Mouse (Mus musculus) embryonic facial prominence, embryonic 15.5 days (tissue): Measurements from ENCODE around the gene Layn. TPM values are rescaled to one million over a fixed set of nuclear protein-coding genes. Genes with fewer than 3 reads are reported as not detected.

ENCODE experiments used
- ATAC-seq: fragments of 200-750 bp; cut with Nextera tagmentation; 2 replicates; pipeline ENCODE4 v1.8.0; 2017; ENCODE audit warnings: low read depth, moderate TSS enrichment; ENCODE audit not compliant: insufficient number of reproducible peaks, low FRiP score, low TSS enrichment
- H3K27ac ChIP-seq: fragments of 300-500 bp; sonication (generic); replicated peaks from 2 replicates; pipeline ENCODE4 v1.5.1; 2015; ENCODE audit warnings: mild to moderate bottlenecking, inconsistent platforms
- H3K27me3 ChIP-seq: fragments of 300-500 bp; sonication (generic); 2 replicates; pipeline ENCODE4 v1.6.1; 2015; ENCODE audit warnings: inconsistent platforms
- H3K36me3 ChIP-seq: fragments of 300-500 bp; sonication (generic); 2 replicates; pipeline ENCODE4 v1.6.1; 2015; ENCODE audit warnings: mild to moderate bottlenecking, inconsistent platforms
- H3K4me1 ChIP-seq: fragments of 300-500 bp; sonication (generic); 2 replicates; pipeline ENCODE4 v1.6.1; 2015; ENCODE audit warnings: inconsistent platforms
- H3K4me2 ChIP-seq: fragments of 300-500 bp; sonication (generic); replicated peaks from 2 replicates; pipeline ENCODE4 v1.6.1; 2015; ENCODE audit warnings: mild to moderate bottlenecking, inconsistent platforms
- H3K4me3 ChIP-seq: fragments of 300-500 bp; sonication (generic); replicated peaks from 2 replicates; pipeline ENCODE4 v1.5.1; 2015; ENCODE audit warnings: mild to moderate bottlenecking, inconsistent platforms
- H3K9ac ChIP-seq: fragments of 300-500 bp; sonication (generic); 2 replicates; pipeline ENCODE4 v1.6.1; 2015; ENCODE audit warnings: inconsistent platforms
- H3K9me3 ChIP-seq: fragments of 300-500 bp; sonication (generic); replicated peaks from 2 replicates; pipeline ENCODE4 v1.6.1; 2016; ENCODE audit warnings: inconsistent platforms
- WGBS: fragments of 180-500 bp; shearing (Covaris S2); methylation state at CpG from one replicate; pipeline ENCODE4 v1.1.7; 2015; 5-methylcytosine and 5-hydroxymethylcytosine counted together
- polyA plus RNA-seq: library from polyadenylated mRNA; unstranded; fragments of >200 nt; fragmentation: Nextera tagmentation; extraction: Ambion mirVana; gene quantifications from 2 replicates; pipeline ENCODE4 v1.2.1, GENCODE M21; 2015

The Layn gene
- polyA plus RNA-seq, 1 experiment from 2014 or later: 6.2 TPM

GRCm38 (mm10) chr9:51031603-51032002, 45.3 kb downstream of the Layn start:
- H3K27ac ChIP-seq: no peak overlapping the region
- no peak for ATAC-seq

DNA sequence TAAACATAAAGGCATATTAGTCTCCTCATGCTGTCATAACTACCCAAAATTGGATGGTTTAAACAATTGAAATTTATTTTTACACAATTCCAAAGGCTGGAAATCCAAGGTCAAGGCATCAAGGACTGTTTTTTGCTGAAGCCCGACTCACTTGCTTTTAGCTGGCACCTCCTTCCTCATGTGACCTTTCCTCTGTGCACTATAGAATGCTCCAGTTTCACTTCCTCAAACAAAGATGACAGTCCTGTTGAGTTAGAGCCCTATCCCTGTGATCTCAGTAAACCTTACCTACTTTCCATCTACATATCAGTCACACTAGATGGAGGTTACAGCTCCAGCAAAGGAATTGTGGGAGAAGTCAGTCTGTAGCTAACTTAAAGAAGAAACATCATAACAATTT, 46.7 kb downstream of the Layn start:
- no peaks in the 10 kb centered on the region for H3K9me3 ChIP-seq
- H3K4me2 ChIP-seq: no peak overlapping the region
- 45% methylated on average over 1 of the region's 1 CpGs for WGBS
- no peaks in the 10 kb centered on the region for H3K4me1 ChIP-seq
- no peak overlapping the region for H3K9ac ChIP-seq
- ATAC-seq: no peak
- no peaks in the 10 kb centered on the region for H3K27me3 ChIP-seq
- no peaks in the 10 kb centered on the region for H3K36me3 ChIP-seq
- H3K27ac ChIP-seq: no peak overlapping the region
- H3K4me3 ChIP-seq: no peak overlapping the region

More at GRCm38 (mm10) chr9:51031603-51032002, 45.3 kb downstream of the Layn start:
- H3K36me3 ChIP-seq: no peaks in the 10 kb centered on the region
- H3K4me2 ChIP-seq: no peak overlapping the region
- no peak overlapping the region for H3K9ac ChIP-seq
- H3K4me3 ChIP-seq: no peak overlapping the region
- H3K9me3 ChIP-seq: no peaks in the 10 kb centered on the region
- WGBS: 54% methylated on average over 6 of the region's 6 CpGs
- H3K27me3 ChIP-seq: no peaks in the 10 kb centered on the region
- H3K4me1 ChIP-seq: no peaks in the 10 kb centered on the region

GRCm38 (mm10) chr9:51026952-51027351, 49.9 kb downstream of the Layn start:
- Histone ChIP-seq H3K27me3 (no peaks in the 10 kb centered on the region), H3K27ac (no peak overlapping the region), H3K4me1 (no peaks in the 10 kb centered on the region), H3K9ac (no peak overlapping the region), H3K4me3 (no peak overlapping the region), H3K4me2 (no peak overlapping the region), H3K9me3 (no peaks in the 10 kb centered on the region), H3K36me3 (no peaks in the 10 kb centered on the region)
- no peak for ATAC-seq
- WGBS: 82% methylated on average over 1 of the region's 1 CpGs

GRCm38 (mm10) chr9:51021123-51021795, 55.6 kb downstream of the Layn start:
- Histone ChIP-seq H3K4me2 (no peak overlapping the region), H3K4me3 (no peak overlapping the region), H3K9me3 (no peaks in the 10 kb centered on the region), H3K27ac (no peak overlapping the region), H3K36me3 (no peaks in the 10 kb centered on the region), H3K27me3 (no peaks in the 10 kb centered on the region), H3K9ac (no peak overlapping the region), H3K4me1 (no peaks in the 10 kb centered on the region)
- WGBS: 85% methylated on average over 4 of the region's 4 CpGs
- no peak for ATAC-seq

DNA sequence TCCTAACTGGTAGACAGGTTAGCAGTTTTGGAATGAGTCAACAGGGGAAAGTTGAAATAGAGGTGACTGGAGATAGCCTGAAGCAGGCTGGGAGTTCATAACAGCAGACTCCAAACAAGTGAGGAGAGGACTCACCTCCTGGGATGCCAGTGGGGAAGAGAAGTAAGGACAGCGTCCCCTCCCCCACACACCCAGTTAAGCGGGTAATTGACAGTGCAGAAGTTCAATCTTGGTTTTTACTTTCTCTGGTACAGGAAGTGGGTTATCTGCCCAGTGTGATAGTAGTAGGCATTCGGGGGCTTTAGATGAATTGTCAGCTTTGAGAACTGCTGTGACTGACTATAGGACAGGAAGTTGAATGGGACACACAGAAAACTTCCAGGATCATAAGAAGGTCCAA, 56.5 kb downstream of the Layn start:
- H3K4me2 ChIP-seq: no peak overlapping the region
- H3K9me3 ChIP-seq: no peaks in the 10 kb centered on the region
- no peaks in the 10 kb centered on the region for H3K4me1 ChIP-seq
- no peak for ATAC-seq
- H3K9ac ChIP-seq: no peak overlapping the region
- WGBS: 55% methylated on average over 3 of the region's 3 CpGs
- H3K36me3 ChIP-seq: no peaks in the 10 kb centered on the region
- no peak overlapping the region for H3K4me3 ChIP-seq
- H3K27ac ChIP-seq: no peak overlapping the region
- no peaks in the 10 kb centered on the region for H3K27me3 ChIP-seq

GRCm38 (mm10) chr9:51019670-51020069, 57.2 kb downstream of the Layn start:
- Histone ChIP-seq H3K9ac (no peak overlapping the region), H3K4me1 (no peaks in the 10 kb centered on the region)
- ATAC-seq: no peak

DNA sequence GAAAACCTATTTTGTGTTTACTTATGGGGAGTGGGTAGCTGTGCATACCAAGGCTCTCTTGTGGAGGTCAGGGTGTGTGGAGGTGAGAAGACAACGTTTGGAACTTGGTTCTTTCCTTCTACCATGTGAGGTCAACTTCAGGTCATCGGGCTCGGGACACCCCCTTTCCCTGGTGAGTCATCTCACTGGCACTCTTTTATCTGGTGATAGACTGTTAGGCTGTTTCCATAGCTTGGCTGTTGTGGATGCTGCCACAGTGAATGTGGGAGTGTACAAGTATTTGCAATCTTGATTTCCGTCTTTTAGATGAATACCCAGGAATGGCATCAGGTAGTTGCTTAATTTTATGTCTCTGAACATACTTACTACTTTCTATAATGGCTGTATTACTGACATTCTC, 61.2 kb downstream of the Layn start:
- no peaks in the 10 kb centered on the region for H3K9me3 ChIP-seq
- no peaks in the 10 kb centered on the region for H3K4me1 ChIP-seq
- ATAC-seq: no peak
- no peak overlapping the region for H3K4me3 ChIP-seq
- H3K36me3 ChIP-seq: no peaks in the 10 kb centered on the region
- H3K4me2 ChIP-seq: no peak overlapping the region
- H3K9ac ChIP-seq: no peak overlapping the region
- H3K27me3 ChIP-seq: no peaks in the 10 kb centered on the region
- WGBS: 49% methylated on average over 4 of the region's 4 CpGs
- H3K27ac ChIP-seq: no peak overlapping the region

More at GRCm38 (mm10) chr9:51019670-51020069, 57.2 kb downstream of the Layn start:
- Histone ChIP-seq H3K4me2 (no peak overlapping the region), H3K27ac (no peak overlapping the region), H3K27me3 (no peaks in the 10 kb centered on the region), H3K4me3 (no peak overlapping the region), H3K36me3 (no peaks in the 10 kb centered on the region), H3K9me3 (no peaks in the 10 kb centered on the region)
- WGBS: 72% methylated on average over 7 of the region's 7 CpGs

DNA sequence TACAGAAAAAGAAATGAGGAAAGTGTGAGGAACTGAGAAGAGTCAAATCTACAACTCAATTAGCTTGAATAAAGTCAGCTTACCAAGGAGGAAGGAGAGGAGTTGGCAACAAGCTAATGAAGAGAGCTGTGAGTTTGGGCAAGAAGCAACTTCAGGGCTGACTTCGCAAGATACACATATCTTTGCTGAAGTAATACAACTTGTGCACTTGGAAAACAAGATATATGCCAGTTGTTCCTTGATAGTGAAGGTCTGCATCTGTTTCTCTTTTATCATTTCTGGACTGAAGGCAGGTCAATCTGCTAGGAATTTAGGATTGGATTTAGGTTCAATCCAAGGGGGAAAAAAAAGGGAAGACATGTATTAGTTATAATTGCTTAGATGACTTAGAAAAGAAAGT, 63.2 kb downstream of the Layn start:
- Histone ChIP-seq H3K36me3 (no peaks in the 10 kb centered on the region), H3K27me3 (no peaks in the 10 kb centered on the region), H3K9ac (no peak overlapping the region), H3K27ac (no peak overlapping the region), H3K4me1 (peaks cover 5% of the 10 kb centered on the region; the same call in 1 of the 2 replicates), H3K9me3 (no peaks in the 10 kb centered on the region), H3K4me3 (no peak overlapping the region), H3K4me2 (no peak overlapping the region)
- no peak for ATAC-seq
- 79% methylated on average over 1 of the region's 1 CpGs for WGBS

GRCm38 (mm10) chr9:51009656-51009950, 67.3 kb downstream of the Layn start:
- WGBS: 4% methylated on average over 6 of the region's 6 CpGs
- peak overlapping the region; percentile 83 for H3K4me2 ChIP-seq
- no peak overlapping the region for H3K9ac ChIP-seq
- peak overlapping the region; percentile 76 for H3K4me3 ChIP-seq
- no peak for ATAC-seq
- no peak overlapping the region for H3K27ac ChIP-seq
- no peaks in the 10 kb centered on the region for H3K36me3 ChIP-seq
- H3K4me1 ChIP-seq: peaks cover 14% of the 10 kb centered on the region; the same call in 1 of the 2 replicates
- no peaks in the 10 kb centered on the region for H3K9me3 ChIP-seq
- H3K27me3 ChIP-seq: no peaks in the 10 kb centered on the region

- peak; percentile 99 for ATAC-seq
- H3K36me3 ChIP-seq: no peaks in the 10 kb centered on the region
- H3K4me3 ChIP-seq: peak within 1 kb of the TSS; percentile 76
- H3K9me3 ChIP-seq: no peaks in the 10 kb centered on the region
- peak within 1 kb of the TSS; percentile 77 for H3K9ac ChIP-seq
- peaks cover 14% of the 10 kb centered on the region; the same call in 1 of the 2 replicates for H3K4me1 ChIP-seq
- H3K27ac ChIP-seq: peak within 1 kb of the TSS; percentile 91
- peak within 1 kb of the TSS; percentile 83 for H3K4me2 ChIP-seq
- WGBS: under 1% methylated on average over 68 of the region's 85 CpGs
- H3K27me3 ChIP-seq: no peaks in the 10 kb centered on the region
Observed at GRCm38 (mm10) chr9:51008841-51009655, 67.8 kb downstream of the Layn start, which contains the start of gene Sik2. Gene Sik2, minus strand, starts transcription at chr9:51009073.

DNA sequence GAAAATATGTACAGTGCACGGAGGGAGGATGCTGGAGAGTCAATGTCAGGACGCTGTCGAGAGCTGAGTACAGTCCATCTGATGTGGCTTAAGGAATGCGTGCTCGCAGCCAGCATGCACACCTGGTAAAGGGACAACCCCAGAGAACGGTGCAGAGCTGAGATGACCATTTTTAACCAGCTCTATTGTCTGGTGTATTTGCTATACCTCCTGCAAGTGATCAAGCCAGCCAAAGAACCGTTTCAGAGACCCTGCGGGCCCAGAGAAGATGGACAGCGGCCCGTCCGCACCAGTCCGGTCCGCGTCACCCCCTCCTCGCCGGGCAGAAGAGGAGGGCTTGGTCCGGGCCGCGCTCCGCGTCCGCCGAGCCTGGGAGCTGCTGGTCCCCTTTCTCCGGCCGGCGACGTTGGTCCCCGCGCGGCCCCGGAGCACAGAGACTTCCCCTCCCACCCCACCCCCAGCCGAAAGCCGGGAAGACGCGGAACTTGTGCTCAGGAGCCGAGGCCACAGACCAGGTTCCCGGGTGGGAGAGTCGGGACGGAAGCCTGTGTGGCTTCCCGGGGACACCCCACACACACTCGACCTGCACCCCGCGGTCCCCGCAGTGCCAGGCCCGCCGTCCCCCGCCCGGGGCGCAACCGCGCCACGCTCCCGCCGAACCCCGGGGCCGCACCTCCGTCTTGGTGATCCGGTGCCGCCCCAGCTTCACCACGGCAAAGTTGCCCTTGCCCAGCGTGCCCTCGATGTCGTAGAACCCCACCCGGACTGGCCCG, 68.6 kb downstream of the Layn start:
- Histone ChIP-seq H3K9me3 (no peaks in the 10 kb centered on the region), H3K4me3 (peak overlapping the region; percentile 76), H3K4me2 (peak overlapping the region; percentile 83), H3K4me1 (peaks cover 14% of the 10 kb centered on the region; the same call in 1 of the 2 replicates), H3K27ac (peak overlapping the region; percentile 91), H3K36me3 (no peaks in the 10 kb centered on the region), H3K9ac (peak overlapping the region; percentile 77), H3K27me3 (no peaks in the 10 kb centered on the region)
- WGBS: under 1% methylated on average over 61 of the region's 65 CpGs
- peak; percentile 6 for ATAC-seq
